Mouse (Mus musculus) bone marrow macrophage, adult 2 months (primary cell): ENCODE data around the gene Tmprss11d.

Source experiments
- CTCF ChIP-seq: IDR thresholded peaks from 2 replicates; pipeline ENCODE4 v1.5.1; 2012; ENCODE audit warnings: low read depth, mild to moderate bottlenecking, low read length, moderate library complexity
- POLR2A ChIP-seq: IDR thresholded peaks from 2 replicates; pipeline ENCODE4 v1.6.1; 2012; ENCODE audit warnings: mild to moderate bottlenecking, low read depth, low read length, borderline replicate concordance

DNA sequence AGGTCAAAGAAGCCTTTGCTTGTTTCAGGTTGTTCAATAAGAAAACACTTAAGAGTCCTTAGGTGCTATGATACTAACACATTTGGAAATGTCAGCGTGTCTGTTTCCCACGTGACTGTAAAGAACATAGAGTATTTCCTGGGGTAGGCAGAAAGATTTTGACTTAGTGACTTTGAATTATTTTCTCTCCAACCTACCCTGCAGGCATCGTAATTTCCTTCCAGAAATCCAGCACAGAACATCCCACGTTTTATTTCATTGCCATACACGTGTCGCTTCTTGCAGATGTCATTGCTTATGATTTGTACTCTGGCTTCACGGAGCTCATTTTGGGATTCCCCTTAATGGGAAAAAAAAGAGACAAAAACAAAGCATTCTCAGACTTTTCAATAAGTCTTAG is 41.1 kb upstream of the Tmprss11d start:
- TF ChIP-seq POLR2A (no peak), CTCF (no peak)
